Mouse (Mus musculus) stomach, embryonic 15.5 days (tissue): ENCODE data around the gene Foxd3. TPM values are rescaled to one million over a fixed set of nuclear protein-coding genes. Genes with fewer than 3 reads are reported as not detected.
A peak's percentile ranks its signal among the peaks of the same experiment; 100 is the strongest.

Source experiments
- ATAC-seq: fragments of 200-750 bp; cut with Nextera tagmentation; 2 replicates; pipeline ENCODE4 v1.8.0; 2017; ENCODE audit warnings: low read depth, moderate number of reproducible peaks, moderate TSS enrichment; ENCODE audit not compliant: insufficient read depth, low FRiP score
- H3K27ac ChIP-seq: fragments of 300-500 bp; sonication (generic); 2 replicates; pipeline ENCODE4 v1.5.1; 2015; ENCODE audit warnings: mild to moderate bottlenecking, inconsistent platforms
- H3K27me3 ChIP-seq: fragments of 300-500 bp; sonication (generic); replicated peaks from 2 replicates; pipeline ENCODE4 v1.6.1; 2015; ENCODE audit warnings: inconsistent platforms
- H3K36me3 ChIP-seq: fragments of 300-500 bp; sonication (generic); 2 replicates; pipeline ENCODE4 v1.6.1; 2015; ENCODE audit warnings: inconsistent platforms
- H3K4me1 ChIP-seq: fragments of 300-500 bp; sonication (generic); 2 replicates; pipeline ENCODE4 v1.6.1; 2015; ENCODE audit warnings: inconsistent platforms
- H3K4me2 ChIP-seq: fragments of 300-500 bp; sonication (generic); 2 replicates; pipeline ENCODE4 v1.6.1; 2015; ENCODE audit warnings: mild to moderate bottlenecking, inconsistent platforms
- H3K4me3 ChIP-seq: fragments of 300-500 bp; sonication (generic); replicated peaks from 2 replicates; pipeline ENCODE4 v1.5.1; 2015; ENCODE audit warnings: inconsistent platforms
- H3K9ac ChIP-seq: fragments of 300-500 bp; sonication (generic); 2 replicates; pipeline ENCODE4 v1.6.1; 2015; ENCODE audit warnings: inconsistent platforms
- H3K9me3 ChIP-seq: fragments of 300-500 bp; sonication (generic); 2 replicates; pipeline ENCODE4 v1.6.1; 2016; ENCODE audit warnings: inconsistent platforms
- WGBS: fragments of 180-500 bp; shearing (Covaris S2); methylation state at CpG from one replicate; pipeline ENCODE4 v1.1.7; 2015; 5-methylcytosine and 5-hydroxymethylcytosine counted together
- polyA plus RNA-seq: library from polyadenylated mRNA; unstranded; fragments of >200 nt; fragmentation: Nextera tagmentation; extraction: Ambion mirVana; gene quantifications from 2 replicates; pipeline ENCODE4 v1.2.1, GENCODE M21; 2015

Gene Foxd3
- polyA plus RNA-seq, 1 experiment from 2014 or later: 1.4 TPM

DNA sequence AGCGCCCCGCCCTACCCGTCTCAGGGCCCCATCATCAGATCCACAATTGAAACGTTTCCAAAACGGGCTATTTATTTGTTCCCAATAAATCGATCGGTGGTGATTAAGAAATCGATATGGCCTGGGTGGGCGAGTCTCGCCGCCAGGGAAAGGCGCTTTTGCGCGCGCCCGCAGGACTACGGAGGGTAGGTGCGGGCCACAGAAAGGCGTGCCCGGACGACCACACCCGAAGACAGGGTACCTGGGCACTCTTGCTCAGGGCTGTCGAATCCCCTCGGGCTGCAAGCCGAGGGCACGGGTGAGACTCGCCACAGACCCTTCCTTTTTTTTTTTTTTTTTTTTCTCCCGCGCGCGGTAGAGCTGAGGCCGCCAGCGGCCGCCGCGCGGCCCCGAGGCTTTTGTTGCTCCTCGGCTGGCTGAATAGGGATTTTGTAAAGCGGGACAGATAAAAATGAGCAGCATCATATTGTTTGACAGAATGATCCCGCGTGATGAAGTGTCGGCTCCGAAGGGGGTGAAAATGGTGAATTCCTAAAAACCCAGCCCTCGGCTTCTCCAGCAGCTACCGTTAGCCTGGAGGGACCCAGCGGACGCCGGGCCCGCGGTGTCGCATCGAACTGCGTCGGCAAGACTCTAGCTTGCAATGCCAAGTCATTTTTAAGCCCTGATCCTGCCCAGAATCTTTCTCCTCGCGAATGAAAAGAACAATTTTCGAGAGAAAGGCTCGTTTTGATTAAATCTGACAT, 5.0 kb upstream of the Foxd3 start:
- Histone ChIP-seq H3K9ac (no peak overlapping the region), H3K4me3 (peak overlapping the region; percentile 23), H3K27ac (no peak overlapping the region), H3K9me3 (no peaks in the 10 kb centered on the region), H3K4me1 (peaks cover 9% of the 10 kb centered on the region), H3K36me3 (no peaks in the 10 kb centered on the region), H3K4me2 (peak overlapping the region; percentile 46), H3K27me3 (peaks cover 84% of the 10 kb centered on the region)
- WGBS: 2% methylated on average over 59 of the region's 59 CpGs
- no peak for ATAC-seq

DNA sequence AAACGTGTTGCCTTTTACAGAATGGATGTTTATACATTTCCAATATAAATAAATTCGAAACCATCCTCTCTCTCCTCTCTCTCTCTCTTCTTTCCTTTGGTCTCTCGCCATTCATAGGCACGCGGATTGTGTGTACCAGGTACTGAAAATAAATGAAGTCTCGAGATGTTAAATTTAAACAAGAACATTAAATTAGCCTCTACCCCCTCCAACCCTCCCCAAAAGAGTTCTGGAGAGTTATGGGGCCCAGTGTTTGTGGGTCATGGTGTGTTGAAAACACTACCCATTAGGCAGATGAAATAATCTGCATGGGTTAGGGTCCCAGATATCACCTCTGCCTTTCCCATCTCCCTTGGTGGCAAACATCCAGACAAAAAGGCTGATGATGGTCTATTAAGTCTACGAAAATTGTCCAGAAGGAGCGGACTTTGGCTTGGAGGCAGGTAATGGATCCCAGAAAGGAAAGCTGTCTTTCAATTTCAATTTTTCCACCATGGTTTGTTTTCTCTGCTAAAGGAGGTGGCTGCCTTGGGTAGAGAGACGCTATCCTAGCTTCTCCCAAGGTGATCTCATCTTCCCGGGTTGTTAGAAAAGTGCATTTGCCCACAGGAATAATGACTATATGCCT, 4.2 kb upstream of the Foxd3 start:
- no peak for ATAC-seq
- no peak overlapping the region for H3K27ac ChIP-seq
- no peak overlapping the region for H3K4me2 ChIP-seq
- H3K27me3 ChIP-seq: peaks cover 89% of the 10 kb centered on the region
- H3K4me1 ChIP-seq: peaks cover 17% of the 10 kb centered on the region
- H3K36me3 ChIP-seq: no peaks in the 10 kb centered on the region
- H3K4me3 ChIP-seq: 0 out of 2 replicates have a peak overlapping the region, but pooled peaks have one; percentile 3
- no peak overlapping the region for H3K9ac ChIP-seq
- no peaks in the 10 kb centered on the region for H3K9me3 ChIP-seq
- WGBS: 15% methylated on average over 10 of the region's 10 CpGs

DNA sequence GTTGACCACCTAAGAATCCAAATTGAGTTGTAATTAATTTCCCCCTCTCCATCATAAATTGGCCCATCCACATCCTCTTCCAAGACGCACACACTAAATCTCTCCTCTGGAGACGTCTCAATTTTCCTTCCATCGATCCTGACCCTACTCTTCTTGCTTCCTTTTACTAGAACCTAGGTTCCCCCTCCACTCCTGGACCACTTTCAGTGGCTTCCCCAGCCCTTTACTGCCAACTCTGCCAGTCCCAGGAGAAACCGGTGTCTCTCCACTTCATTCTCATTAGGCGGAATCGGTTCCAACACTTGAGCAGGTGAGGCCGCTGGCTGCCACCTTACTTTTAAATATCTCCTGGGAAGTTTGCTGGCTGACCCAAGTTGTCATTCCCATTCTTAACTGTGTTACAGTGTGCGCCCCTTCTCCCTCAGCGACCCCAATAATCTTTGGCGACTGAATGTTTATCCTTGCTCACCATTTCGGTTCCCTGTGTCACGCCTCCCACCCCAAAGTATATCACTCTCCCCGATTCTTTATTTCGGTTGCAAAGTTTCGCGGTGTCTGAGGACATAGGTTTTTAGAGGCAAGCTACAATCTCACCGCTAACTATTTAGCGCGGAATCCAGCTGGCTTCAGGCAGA, 3.4 kb upstream of the Foxd3 start:
- Histone ChIP-seq H3K36me3 (no peaks in the 10 kb centered on the region), H3K4me1 (peaks cover 24% of the 10 kb centered on the region), H3K9me3 (no peaks in the 10 kb centered on the region), H3K27ac (no peak overlapping the region), H3K4me2 (no peak overlapping the region), H3K4me3 (0 out of 2 replicates have a peak overlapping the region, but pooled peaks have one; percentile 3), H3K9ac (no peak overlapping the region), H3K27me3 (peaks cover 96% of the 10 kb centered on the region)
- ATAC-seq: no peak
- WGBS: 2% methylated on average over 19 of the region's 19 CpGs

DNA sequence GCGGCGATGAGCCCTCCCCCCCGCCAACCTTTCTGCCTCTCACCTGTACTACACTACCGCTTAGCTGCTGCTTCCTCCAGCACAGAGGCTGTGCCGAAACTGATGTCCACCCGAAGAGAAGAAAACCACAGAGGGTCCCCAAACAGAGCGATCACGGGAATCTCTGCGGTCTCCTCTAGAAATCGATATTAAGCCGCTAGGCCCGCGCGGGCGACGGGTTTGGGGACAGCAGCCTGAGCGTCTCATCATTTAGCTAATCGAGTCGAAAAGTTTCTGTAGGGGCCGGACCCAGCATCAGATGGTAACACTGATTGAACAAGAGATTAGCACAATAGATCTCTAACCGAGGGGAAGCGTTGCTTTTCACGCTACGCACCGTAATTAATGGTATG, 2.9 kb upstream of the Foxd3 start:
- 1% methylated on average over 25 of the region's 25 CpGs for WGBS
- Histone ChIP-seq H3K27ac (no peak overlapping the region), H3K36me3 (no peaks in the 10 kb centered on the region), H3K27me3 (peaks cover 98% of the 10 kb centered on the region), H3K4me1 (peaks cover 28% of the 10 kb centered on the region), H3K9ac (no peak overlapping the region), H3K4me3 (no peak overlapping the region; the same call in 1 of the 2 replicates), H3K9me3 (no peaks in the 10 kb centered on the region), H3K4me2 (no peak overlapping the region)
- ATAC-seq: no peak

DNA sequence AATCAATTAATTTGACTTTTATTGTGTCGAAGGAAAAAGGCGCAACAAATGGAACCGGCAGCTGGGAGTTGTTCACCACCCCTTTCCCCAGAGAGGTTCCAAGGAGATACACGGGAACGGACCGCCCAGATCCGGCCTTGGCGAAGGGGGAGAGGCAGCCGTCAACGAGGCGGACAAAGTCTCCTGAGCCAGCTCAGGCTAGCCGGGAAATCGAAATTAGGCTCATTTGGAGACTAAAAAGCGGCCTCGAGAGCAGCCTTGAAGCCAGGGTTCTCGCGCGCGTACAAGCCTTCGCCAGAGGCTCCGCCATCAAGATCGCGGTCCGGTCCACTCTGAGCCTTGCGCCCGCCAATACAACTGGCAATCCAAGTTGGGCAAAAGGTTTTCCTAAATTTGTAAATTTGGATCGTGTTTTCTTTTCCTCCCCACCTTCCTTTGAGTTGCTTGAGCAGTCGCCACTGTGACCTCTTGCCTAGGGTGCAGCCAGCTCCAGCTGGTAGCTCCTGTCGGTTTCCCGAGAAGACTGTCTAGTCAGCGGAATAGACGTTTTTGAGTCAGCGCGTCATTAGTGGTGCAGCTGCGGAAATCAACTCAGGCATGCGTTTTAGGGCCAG, 2.4 kb upstream of the Foxd3 start:
- ATAC-seq: no peak
- WGBS: under 1% methylated on average over 36 of the region's 36 CpGs
- Histone ChIP-seq H3K9me3 (no peaks in the 10 kb centered on the region), H3K9ac (no peak overlapping the region), H3K4me3 (peak overlapping the region; percentile 11; the same call in 1 of the 2 replicates), H3K4me2 (no peak overlapping the region), H3K27me3 (peaks cover 95% of the 10 kb centered on the region), H3K4me1 (peaks cover 28% of the 10 kb centered on the region), H3K27ac (no peak overlapping the region), H3K36me3 (no peaks in the 10 kb centered on the region)

DNA sequence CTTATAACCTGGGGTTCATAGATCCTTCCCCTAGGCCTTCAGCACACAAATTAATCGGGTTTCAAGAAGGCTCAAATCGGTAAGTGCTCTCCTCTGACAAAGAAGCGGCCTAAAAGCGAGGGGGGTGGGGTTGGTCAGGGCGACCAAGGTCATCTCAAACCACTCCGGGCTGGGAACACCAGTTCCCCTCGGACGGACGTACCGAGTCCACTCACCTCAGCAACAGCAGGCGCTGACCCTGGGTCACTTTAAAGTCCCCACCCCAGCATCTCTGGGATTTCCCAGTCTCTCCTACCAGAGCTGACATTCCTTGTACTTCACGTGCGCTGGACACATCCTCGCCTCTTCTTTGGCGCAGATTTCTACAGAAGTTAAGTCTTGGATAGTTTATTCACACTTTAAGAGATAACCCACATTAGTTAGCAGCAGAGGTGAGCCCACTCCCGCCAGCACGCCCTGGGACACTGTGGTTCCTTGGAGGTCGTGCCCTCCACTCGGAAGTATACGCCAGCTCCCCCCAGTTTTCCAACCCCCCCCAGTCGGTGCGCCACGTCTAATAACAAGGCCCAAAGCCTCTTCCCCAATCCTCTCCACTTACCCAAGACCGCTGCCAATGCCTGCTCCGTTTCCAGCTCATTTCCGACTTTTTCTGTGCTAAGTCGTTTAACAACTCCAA, 1.3 kb upstream of the Foxd3 start:
- no peak overlapping the region for H3K4me2 ChIP-seq
- peaks cover 90% of the 10 kb centered on the region for H3K27me3 ChIP-seq
- H3K36me3 ChIP-seq: no peaks in the 10 kb centered on the region
- H3K4me1 ChIP-seq: peaks cover 28% of the 10 kb centered on the region
- WGBS: 3% methylated on average over 27 of the region's 27 CpGs
- H3K4me3 ChIP-seq: 0 out of 2 replicates have a peak overlapping the region, but pooled peaks have one; percentile 5
- no peak overlapping the region for H3K27ac ChIP-seq
- H3K9me3 ChIP-seq: no peaks in the 10 kb centered on the region
- no peak overlapping the region for H3K9ac ChIP-seq
- ATAC-seq: no peak

DNA sequence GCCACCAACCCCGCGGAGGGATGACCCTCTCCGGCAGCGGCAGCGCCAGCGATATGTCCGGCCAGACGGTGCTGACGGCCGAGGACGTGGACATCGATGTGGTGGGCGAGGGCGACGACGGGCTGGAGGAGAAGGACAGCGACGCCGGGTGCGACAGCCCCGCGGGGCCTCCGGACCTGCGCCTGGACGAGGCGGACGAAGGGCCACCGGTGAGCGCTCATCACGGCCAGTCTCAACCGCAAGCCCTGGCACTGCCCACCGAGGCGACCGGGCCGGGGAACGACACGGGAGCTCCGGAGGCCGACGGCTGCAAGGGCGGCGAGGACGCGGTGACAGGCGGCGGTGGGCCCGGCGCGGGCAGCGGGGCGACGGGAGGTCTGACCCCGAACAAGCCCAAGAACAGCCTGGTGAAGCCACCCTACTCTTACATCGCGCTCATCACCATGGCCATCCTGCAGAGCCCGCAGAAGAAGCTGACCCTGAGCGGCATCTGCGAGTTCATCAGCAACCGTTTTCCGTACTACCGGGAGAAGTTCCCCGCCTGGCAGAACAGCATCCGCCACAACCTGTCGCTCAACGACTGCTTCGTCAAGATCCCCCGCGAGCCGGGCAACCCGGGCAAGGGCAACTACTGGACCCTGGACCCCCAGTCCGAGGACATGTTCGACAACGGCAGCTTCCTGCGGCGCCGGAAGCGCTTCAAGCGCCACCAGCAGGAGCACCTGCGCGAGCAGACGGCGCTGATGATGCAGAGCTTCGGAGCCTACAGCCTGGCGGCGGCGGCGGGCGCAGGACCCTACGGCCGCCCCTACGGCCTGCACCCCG, 718 bp downstream of the Foxd3 start:
- ATAC-seq: no peak
- Histone ChIP-seq H3K27me3 (peaks cover 87% of the 10 kb centered on the region), H3K4me2 (peak overlapping the region; percentile 54), H3K9ac (no peak overlapping the region), H3K4me3 (peak overlapping the region; percentile 36), H3K9me3 (no peaks in the 10 kb centered on the region), H3K36me3 (no peaks in the 10 kb centered on the region), H3K27ac (no peak overlapping the region), H3K4me1 (peaks cover 28% of the 10 kb centered on the region)
- WGBS: 1% methylated on average over 88 of the region's 92 CpGs

DNA sequence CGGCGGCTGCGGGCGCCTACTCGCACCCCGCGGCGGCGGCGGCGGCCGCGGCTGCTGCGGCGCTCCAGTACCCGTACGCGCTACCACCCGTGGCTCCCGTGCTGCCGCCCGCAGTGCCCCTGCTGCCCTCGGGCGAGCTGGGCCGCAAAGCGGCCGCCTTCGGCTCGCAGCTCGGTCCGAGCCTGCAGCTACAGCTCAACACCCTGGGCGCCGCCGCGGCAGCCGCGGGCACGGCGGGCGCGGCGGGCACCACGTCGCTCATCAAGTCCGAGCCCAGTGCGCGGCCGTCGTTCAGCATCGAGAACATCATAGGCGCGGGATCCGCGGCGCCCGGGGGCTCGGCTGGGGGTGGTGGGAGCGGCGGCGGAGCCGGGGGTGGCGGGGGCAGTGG, 1.3 kb downstream of the Foxd3 start:
- H3K4me3 ChIP-seq: peak overlapping the region; percentile 36
- peaks cover 28% of the 10 kb centered on the region for H3K4me1 ChIP-seq
- peak overlapping the region; percentile 54 for H3K4me2 ChIP-seq
- H3K36me3 ChIP-seq: no peaks in the 10 kb centered on the region
- no peaks in the 10 kb centered on the region for H3K9me3 ChIP-seq
- no peak for ATAC-seq
- no peak overlapping the region for H3K27ac ChIP-seq
- H3K27me3 ChIP-seq: peaks cover 87% of the 10 kb centered on the region
- WGBS: under 1% methylated on average over 48 of the region's 62 CpGs
- no peak overlapping the region for H3K9ac ChIP-seq

DNA sequence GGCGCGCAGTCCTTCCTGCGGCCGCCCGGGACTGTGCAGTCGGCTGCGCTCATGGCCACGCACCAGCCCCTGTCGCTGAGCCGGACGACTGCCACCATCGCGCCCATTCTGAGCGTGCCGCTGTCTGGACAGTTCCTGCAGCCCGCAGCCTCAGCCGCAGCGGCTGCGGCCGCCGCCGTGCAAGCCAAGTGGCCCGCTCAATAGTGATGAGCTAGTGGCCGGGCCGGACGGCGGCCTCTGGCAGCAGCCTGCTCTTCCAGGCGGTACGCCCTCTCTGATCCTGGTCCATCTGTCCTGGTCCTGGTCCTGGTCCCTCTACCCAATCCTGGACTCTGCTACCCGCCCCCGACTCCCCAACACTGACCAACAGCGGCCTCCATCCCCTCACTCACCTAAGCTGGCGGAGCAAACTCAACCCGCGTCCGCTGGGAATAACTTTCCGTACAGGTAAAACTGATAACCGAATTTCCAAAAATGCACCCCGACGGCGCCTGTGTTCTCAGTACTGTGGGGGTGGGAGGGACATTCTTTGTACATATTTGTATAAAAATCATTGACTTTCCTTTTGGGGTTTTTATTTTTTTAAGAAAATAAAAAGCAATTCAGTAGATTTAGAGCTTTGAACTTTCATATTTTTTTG, 1.9 kb downstream of the Foxd3 start:
- ATAC-seq: no peak
- peaks cover 87% of the 10 kb centered on the region for H3K27me3 ChIP-seq

DNA sequence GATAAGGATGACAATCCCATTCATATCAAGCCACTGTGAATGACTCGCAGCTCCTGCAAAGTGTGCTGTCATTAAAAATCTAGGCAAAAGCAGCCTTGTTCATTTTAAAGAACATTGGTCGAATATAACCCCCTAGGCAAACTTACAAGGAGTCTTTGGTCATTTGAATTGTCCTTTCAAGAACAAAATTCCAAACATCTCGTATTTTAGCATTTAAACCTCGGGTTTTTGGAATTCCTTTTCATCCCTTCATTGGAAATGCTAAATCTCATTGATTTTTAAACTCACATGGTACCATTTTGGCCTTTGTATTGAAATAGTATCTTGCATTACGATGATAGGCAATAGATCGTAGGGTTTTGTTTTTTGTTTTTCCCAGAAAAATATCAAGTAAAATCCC, 2.8 kb downstream of the Foxd3 start:
- H3K27me3 ChIP-seq: peaks cover 87% of the 10 kb centered on the region
- H3K9me3 ChIP-seq: no peaks in the 10 kb centered on the region
- H3K9ac ChIP-seq: no peak overlapping the region
- no peak for ATAC-seq
- H3K4me2 ChIP-seq: no peak overlapping the region
- WGBS: 18% methylated on average over 6 of the region's 6 CpGs
- H3K36me3 ChIP-seq: no peaks in the 10 kb centered on the region
- peaks cover 24% of the 10 kb centered on the region for H3K4me1 ChIP-seq
- no peak overlapping the region for H3K4me3 ChIP-seq
- H3K27ac ChIP-seq: no peak overlapping the region

More for the DNA sequence above, 1.9 kb downstream of the Foxd3 start:
- H3K4me2 ChIP-seq: peak overlapping the region; percentile 54
- H3K4me3 ChIP-seq: peak overlapping the region; percentile 36
- H3K36me3 ChIP-seq: no peaks in the 10 kb centered on the region
- H3K27ac ChIP-seq: no peak overlapping the region
- peaks cover 28% of the 10 kb centered on the region for H3K4me1 ChIP-seq
- no peaks in the 10 kb centered on the region for H3K9me3 ChIP-seq
- WGBS: 2% methylated on average over 24 of the region's 41 CpGs
- no peak overlapping the region for H3K9ac ChIP-seq
